Mouse (Mus musculus) cerebellum, adult 2 months (tissue): ENCODE data around the gene Matn4.

Source experiments
- CTCF ChIP-seq: fragments of 200-500 bp; IDR thresholded peaks from 2 replicates; pipeline ENCODE4 v1.5.1; 2011; ENCODE audit warnings: low read depth, mild to moderate bottlenecking, control low read depth, low read length, moderate library complexity, borderline replicate concordance; ENCODE audit not compliant: insufficient read depth
- POLR2A ChIP-seq: fragments of 200-500 bp; IDR thresholded peaks from 2 replicates; pipeline ENCODE4 v1.6.1; 2011; ENCODE audit warnings: low read length, control low read depth, borderline replicate concordance; ENCODE audit not compliant: insufficient read depth

DNA sequence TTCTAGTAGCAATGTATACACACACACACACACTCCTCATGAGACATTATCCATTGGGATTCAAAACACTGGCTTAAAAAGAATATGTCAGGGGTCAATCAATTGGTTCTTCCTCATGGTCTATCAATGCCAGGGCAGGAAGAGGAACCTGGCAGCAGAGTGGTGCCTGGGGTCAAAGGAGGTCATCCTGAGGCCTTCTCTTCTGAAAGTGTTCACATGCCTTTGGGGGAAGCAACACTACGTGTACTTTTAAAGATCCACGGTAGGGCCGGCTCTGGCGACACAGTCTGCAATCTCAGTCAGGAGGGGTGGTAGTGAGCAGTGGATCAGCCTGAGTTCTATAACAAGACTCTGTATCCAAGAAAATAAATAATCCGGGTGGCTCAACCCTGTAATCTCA lies 45.3 kb downstream of the Matn4 start:
- TF ChIP-seq CTCF: no peak
- TF ChIP-seq POLR2A: no peak
